Mouse (Mus musculus): ENCODE measurements around the gene Asap3. TPM values are rescaled to one million over a fixed set of nuclear protein-coding genes. Genes with fewer than 3 reads are reported as not detected.
A peak's percentile ranks its signal among the peaks of the same experiment; 100 is the strongest.

Asap3 gene
- polyA plus RNA-seq, 1 experiment from 2014 or later, result 5.3 TPM

DNA sequence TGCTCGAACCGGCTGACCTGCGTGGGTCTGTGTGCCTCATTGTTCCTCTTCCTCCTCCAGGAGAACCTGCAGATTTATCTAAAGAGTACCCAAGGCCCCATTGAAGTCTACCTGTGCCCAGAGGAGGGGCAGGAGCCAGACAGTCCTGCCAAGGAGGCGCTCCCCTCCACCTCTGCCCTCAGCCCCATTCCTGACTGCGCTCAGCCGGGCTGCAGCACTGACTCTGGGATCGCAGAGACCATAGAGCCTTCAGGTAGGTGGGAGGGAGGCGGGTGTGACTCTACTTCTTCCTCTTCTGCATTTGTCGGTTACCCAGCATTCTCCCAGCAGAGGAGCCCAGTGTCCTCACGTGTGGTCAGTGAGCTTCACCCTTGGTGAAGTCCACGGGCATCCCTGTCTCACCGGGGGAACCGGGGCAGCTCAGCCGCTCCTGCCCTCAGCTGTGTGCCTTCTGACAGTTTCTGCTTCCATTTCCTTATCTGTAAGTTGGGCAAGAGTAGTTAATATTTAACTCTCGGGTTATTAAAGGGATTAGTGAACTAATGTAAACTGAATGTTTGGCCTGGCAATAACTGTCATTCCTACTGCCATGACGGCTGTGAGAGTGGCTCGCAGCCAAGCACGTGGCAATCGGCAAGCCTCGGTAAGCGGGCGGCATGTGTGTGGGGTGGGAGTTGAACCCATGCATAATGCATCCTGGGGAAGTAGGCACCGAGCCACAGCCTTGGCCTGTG is 19.3 kb upstream of the Asap3 start:
- Histone ChIP-seq H3K4me1 (no peaks in the 10 kb centered on the region), H3K27ac (replicated peaks) (no peak overlapping the region), H3K4me3 (no peak overlapping the region), H3K9me3 (no peaks in the 10 kb centered on the region), H3K27me3 (replicated peaks; ENCODE audit: low read depth, poor library complexity, severe bottlenecking) (no peaks in the 10 kb centered on the region), H3K36me3 (replicated peaks) (peaks cover 88% of the 10 kb centered on the region)
- no peak for DNase-seq (ENCODE audit: low spot score)
- 91% methylated on average over 23 of the region's 23 CpGs for WGBS

DNA sequence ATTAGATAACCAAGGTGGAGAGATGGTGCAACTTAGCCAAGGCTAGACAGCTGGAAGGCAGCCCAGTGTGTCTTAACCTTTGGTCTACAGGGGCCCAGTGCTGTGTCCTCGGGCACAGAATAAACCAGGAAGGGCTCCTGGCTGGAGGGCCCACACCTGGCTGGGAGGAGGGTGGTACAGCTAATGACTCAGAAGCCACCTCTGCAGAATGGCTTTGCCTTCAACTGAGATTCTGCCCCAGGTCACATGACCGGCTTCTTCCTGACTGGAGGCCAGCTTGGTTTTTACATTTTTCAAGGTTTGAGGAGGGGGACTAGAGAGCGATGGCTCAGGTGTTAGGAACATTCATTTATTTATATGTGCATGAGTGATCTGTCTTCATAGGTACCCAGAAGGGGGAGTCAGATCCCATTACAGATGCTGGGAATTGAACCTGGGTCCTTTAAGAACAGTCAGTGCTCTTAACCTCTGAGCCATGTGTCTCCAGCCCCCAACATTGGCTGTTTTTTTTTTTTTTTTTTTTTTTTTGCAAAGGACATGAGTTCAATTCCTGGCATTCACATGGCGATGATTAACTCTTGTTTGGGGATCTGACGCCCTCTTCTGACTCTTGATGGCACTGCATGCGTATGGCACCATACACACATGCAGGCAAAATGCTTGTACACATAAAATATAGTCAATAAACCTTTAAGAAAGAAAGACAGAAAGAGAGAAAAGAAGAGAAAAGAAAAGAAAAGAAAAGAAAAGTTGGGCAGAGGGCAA is 17.0 kb upstream of the Asap3 start:
- H3K4me1 ChIP-seq, result peaks cover 9% of the 10 kb centered on the region; the same call in 1 of the 2 replicates
- no peaks in the 10 kb centered on the region for H3K9me3 ChIP-seq
- H3K36me3 ChIP-seq (replicated peaks), result peaks cover 97% of the 10 kb centered on the region
- 85% methylated on average over 6 of the region's 6 CpGs for WGBS
- no peak overlapping the region for H3K4me3 ChIP-seq
- H3K27ac ChIP-seq (replicated peaks), result no peak overlapping the region
- no peaks in the 10 kb centered on the region for H3K27me3 ChIP-seq (replicated peaks; ENCODE audit: low read depth, poor library complexity, severe bottlenecking)
- DNase-seq (ENCODE audit: low spot score), result no peak

DNA sequence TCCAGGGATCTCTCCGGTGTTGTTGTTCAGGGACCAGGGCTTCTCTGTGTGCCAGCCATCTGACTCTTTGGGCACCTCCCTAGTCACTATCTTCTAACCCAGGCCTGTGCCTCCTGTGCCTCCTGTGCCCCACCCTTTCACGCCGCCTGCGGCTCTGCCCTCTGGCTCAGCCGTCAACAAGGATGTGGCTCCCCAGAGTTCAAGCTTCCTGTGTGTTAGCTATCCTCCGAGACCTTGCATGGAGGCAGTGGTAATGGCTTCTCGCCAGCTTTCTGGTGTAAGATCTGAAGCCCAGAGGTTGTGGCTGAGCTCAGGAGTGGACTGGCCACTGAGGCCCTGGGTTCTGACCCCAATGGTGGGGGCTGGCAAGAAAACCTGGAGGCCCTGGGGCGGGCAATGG is 16.3 kb upstream of the Asap3 start:
- Histone ChIP-seq H3K4me3 (no peak overlapping the region), H3K4me1 (peaks cover 12% of the 10 kb centered on the region), H3K27ac (replicated peaks) (peak overlapping the region; percentile 15; the same call in 1 of the 2 replicates), H3K9me3 (no peaks in the 10 kb centered on the region), H3K27me3 (replicated peaks; ENCODE audit: low read depth, poor library complexity, severe bottlenecking) (no peaks in the 10 kb centered on the region), H3K36me3 (replicated peaks) (peaks cover 92% of the 10 kb centered on the region)
- WGBS, result 90% methylated on average over 8 of the region's 8 CpGs
- DNase-seq (ENCODE audit: low spot score), result no peak

DNA sequence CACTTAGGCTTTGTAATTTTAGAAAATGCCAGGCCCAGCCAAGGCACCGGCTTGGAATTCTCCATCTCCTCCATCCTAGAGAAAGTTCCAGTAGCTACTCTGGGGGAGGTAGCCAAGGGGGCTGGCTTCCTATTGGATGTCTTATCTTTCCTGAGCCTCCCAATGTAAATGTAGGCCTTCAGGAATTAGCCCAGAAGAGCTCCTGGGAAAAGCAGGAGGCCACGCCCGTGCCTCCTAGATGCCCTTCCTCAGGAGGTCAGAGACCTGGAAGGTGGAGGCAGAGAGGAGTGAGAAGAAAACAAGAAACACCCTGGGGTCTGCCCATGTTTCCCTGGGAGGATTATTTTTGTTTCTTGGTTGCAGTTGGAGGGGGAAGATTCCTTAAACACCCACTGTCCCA is 12.6 kb upstream of the Asap3 start:
- Histone ChIP-seq H3K27ac (replicated peaks) (no peak overlapping the region), H3K9me3 (no peaks in the 10 kb centered on the region), H3K36me3 (replicated peaks) (peaks cover 66% of the 10 kb centered on the region), H3K4me3 (no peak overlapping the region), H3K27me3 (replicated peaks; ENCODE audit: low read depth, poor library complexity, severe bottlenecking) (no peaks in the 10 kb centered on the region), H3K4me1 (peaks cover 21% of the 10 kb centered on the region)
- no peak for DNase-seq (ENCODE audit: low spot score)
- WGBS, result 76% methylated on average over 3 of the region's 3 CpGs

DNA sequence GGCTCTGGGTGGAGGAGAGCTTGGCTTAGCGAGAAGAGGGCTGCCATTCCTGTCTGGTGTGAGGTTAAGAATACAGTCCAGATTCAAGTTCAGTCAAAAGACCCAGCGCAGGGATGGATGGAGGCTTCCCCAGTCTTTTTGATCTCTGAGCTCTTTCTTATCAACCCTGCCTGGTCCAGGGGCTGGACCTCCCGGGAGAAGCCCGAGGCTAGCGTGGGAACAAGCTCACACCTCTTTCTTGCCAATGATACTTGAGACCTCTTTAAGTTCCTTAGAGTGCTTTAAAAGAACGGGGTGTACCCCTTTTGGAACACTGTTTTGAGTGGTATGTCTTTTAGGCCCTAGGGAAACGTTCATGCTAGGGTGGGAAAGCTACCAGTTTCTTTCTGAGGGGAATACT is 11.1 kb upstream of the Asap3 start:
- peaks cover 21% of the 10 kb centered on the region for H3K4me1 ChIP-seq
- no peak overlapping the region for H3K4me3 ChIP-seq
- H3K36me3 ChIP-seq (replicated peaks), result peaks cover 54% of the 10 kb centered on the region
- no peak overlapping the region for H3K27ac ChIP-seq (replicated peaks)
- WGBS, result 60% methylated on average over 7 of the region's 7 CpGs
- no peaks in the 10 kb centered on the region for H3K9me3 ChIP-seq
- no peaks in the 10 kb centered on the region; the same call in 1 of the 2 replicates for H3K27me3 ChIP-seq (replicated peaks; ENCODE audit: low read depth, poor library complexity, severe bottlenecking)
- DNase-seq (ENCODE audit: low spot score), result no peak

- no peak overlapping the region for H3K4me3 ChIP-seq
- no peaks in the 10 kb centered on the region for H3K9me3 ChIP-seq
- H3K36me3 ChIP-seq (replicated peaks), result peaks cover 48% of the 10 kb centered on the region
- peaks cover 21% of the 10 kb centered on the region for H3K4me1 ChIP-seq
- no peaks in the 10 kb centered on the region; the same call in 1 of the 2 replicates for H3K27me3 ChIP-seq (replicated peaks; ENCODE audit: low read depth, poor library complexity, severe bottlenecking)
- 68% methylated on average over 9 of the region's 9 CpGs for WGBS
- DNase-seq (ENCODE audit: low spot score), result no peak
- no peak overlapping the region for H3K27ac ChIP-seq (replicated peaks)
Measured at GRCm38 (mm10) chr4:136195629-136196028, 10.5 kb upstream of the Asap3 start.

- Histone ChIP-seq H3K9me3 (no peaks in the 10 kb centered on the region), H3K36me3 (replicated peaks) (peaks cover 42% of the 10 kb centered on the region), H3K4me3 (no peak overlapping the region), H3K27ac (replicated peaks) (no peak overlapping the region), H3K27me3 (replicated peaks; ENCODE audit: low read depth, poor library complexity, severe bottlenecking) (peaks cover 1% of the 10 kb centered on the region), H3K4me1 (peaks cover 21% of the 10 kb centered on the region)
- WGBS, result 79% methylated on average over 10 of the region's 10 CpGs
- DNase-seq (ENCODE audit: low spot score), result no peak
Measured at GRCm38 (mm10) chr4:136196201-136196600, 10.0 kb upstream of the Asap3 start.

GRCm38 (mm10) chr4:136198846-136199245 is 7.3 kb upstream of the Asap3 start:
- H3K4me1 ChIP-seq, result peaks cover 23% of the 10 kb centered on the region
- H3K9me3 ChIP-seq, result no peaks in the 10 kb centered on the region
- H3K4me3 ChIP-seq, result no peak overlapping the region
- no peak overlapping the region for H3K27ac ChIP-seq (replicated peaks)
- 76% methylated on average over 7 of the region's 7 CpGs for WGBS
- H3K36me3 ChIP-seq (replicated peaks), result peaks cover 16% of the 10 kb centered on the region
- DNase-seq (ENCODE audit: low spot score), result no peak
- H3K27me3 ChIP-seq (replicated peaks; ENCODE audit: low read depth, poor library complexity, severe bottlenecking), result peaks cover 16% of the 10 kb centered on the region

- Histone ChIP-seq H3K36me3 (replicated peaks) (peaks cover 11% of the 10 kb centered on the region), H3K27me3 (replicated peaks; ENCODE audit: low read depth, poor library complexity, severe bottlenecking) (peaks cover 24% of the 10 kb centered on the region), H3K4me1 (peaks cover 18% of the 10 kb centered on the region), H3K27ac (replicated peaks) (no peak overlapping the region), H3K4me3 (no peak overlapping the region), H3K9me3 (no peaks in the 10 kb centered on the region)
- WGBS, result 33% methylated on average over 9 of the region's 9 CpGs
- DNase-seq (ENCODE audit: low spot score), result peak; percentile 57
Measured at GRCm38 (mm10) chr4:136199562-136200292, 6.4 kb upstream of the Asap3 start.

DNA sequence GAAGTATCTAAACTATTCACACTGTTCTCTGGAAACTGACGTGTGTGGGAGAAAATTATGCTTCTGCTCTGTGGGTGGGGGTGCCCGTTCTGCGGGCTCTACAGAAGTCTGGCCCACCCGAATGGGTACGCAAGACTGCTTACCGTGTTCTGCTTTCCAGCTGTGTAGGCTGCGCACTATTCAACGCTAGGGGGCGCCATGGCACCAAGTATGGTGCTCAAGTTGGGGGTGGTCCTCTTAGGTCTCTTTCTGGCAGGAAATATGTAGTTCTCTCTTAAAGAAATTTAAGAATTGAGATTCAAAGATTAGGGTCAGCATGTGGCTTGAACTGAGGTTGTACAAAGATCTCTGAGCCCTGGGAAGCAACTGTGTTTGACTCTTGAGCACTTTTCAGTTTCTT is 3.7 kb upstream of the Asap3 start:
- WGBS, result 7% methylated on average over 9 of the region's 9 CpGs
- DNase-seq (ENCODE audit: low spot score), result peak; percentile 88
- Histone ChIP-seq H3K27me3 (replicated peaks; ENCODE audit: low read depth, poor library complexity, severe bottlenecking) (peaks cover 37% of the 10 kb centered on the region), H3K36me3 (replicated peaks) (no peaks in the 10 kb centered on the region), H3K4me3 (no peak overlapping the region), H3K9me3 (no peaks in the 10 kb centered on the region), H3K4me1 (peaks cover 31% of the 10 kb centered on the region), H3K27ac (replicated peaks) (no peak overlapping the region)

DNA sequence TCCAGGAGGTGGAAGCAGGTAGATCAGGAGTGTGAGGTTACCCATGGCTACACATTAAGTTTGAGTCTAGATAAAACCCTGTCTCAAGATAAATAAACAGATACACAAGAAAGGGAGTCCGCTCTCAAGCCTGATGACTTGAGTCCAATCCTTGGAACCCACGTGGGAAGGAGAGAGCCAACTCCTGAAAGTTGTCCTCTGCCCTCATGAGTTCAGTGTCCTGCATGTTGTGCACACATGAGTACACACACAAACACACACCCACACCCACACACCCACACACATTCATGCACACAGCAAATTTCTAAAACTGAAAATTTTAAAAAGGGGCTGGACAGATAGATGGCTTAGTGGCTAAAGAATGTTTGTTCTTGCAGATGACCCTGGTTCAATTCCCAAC is 1.4 kb upstream of the Asap3 start:
- peaks cover 56% of the 10 kb centered on the region for H3K27me3 ChIP-seq (replicated peaks; ENCODE audit: low read depth, poor library complexity, severe bottlenecking)
- no peak overlapping the region for H3K27ac ChIP-seq (replicated peaks)
- 74% methylated on average over 2 of the region's 2 CpGs for WGBS
- DNase-seq (ENCODE audit: low spot score), result no peak
- H3K4me1 ChIP-seq, result peaks cover 37% of the 10 kb centered on the region
- H3K4me3 ChIP-seq, result no peak overlapping the region
- no peaks in the 10 kb centered on the region for H3K9me3 ChIP-seq
- no peaks in the 10 kb centered on the region for H3K36me3 ChIP-seq (replicated peaks)

GRCm38 (mm10) chr4:136206943-136207342 is 778 bp downstream of the Asap3 start:
- peaks cover 48% of the 10 kb centered on the region for H3K27me3 ChIP-seq (replicated peaks; ENCODE audit: low read depth, poor library complexity, severe bottlenecking)
- H3K4me3 ChIP-seq, result peak overlapping the region; percentile 76
- no peak for DNase-seq (ENCODE audit: low spot score)
- peak overlapping the region; percentile 84 for H3K27ac ChIP-seq (replicated peaks)
- WGBS, result 4% methylated on average over 6 of the region's 6 CpGs
- H3K4me1 ChIP-seq, result peaks cover 37% of the 10 kb centered on the region
- no peaks in the 10 kb centered on the region for H3K9me3 ChIP-seq
- H3K36me3 ChIP-seq (replicated peaks), result no peaks in the 10 kb centered on the region
